Mouse (Mus musculus) C2C12 (cell line): ENCODE results near the gene Hrg. TPM values are rescaled to one million over a fixed set of nuclear protein-coding genes. Genes with fewer than 3 reads are reported as not detected.
"Not testable (repeated sequence)": the region's sequence is repeated elsewhere in the genome, so short reads cannot be mapped to it uniquely, and the experiment has no call there.

ENCODE experiments used
- H3K27me3 ChIP-seq: one replicate; pipeline ENCODE4 v1.6.1; 2011; ENCODE audit not compliant: control insufficient read depth, insufficient read depth, insufficient read length
- H3K36me3 ChIP-seq: one replicate; pipeline ENCODE4 v1.6.1; 2011; ENCODE audit not compliant: control insufficient read depth, insufficient read depth
- H3K4me3 ChIP-seq: one replicate; pipeline ENCODE4 v1.5.1; 2011; ENCODE audit warnings: mild to moderate bottlenecking, control low read depth; ENCODE audit not compliant: poor library complexity, insufficient read depth, severe bottlenecking
- H3K79me2 ChIP-seq: one replicate; pipeline ENCODE4 v1.6.1; 2011; ENCODE audit not compliant: control insufficient read depth, insufficient read depth
- H3K79me3 ChIP-seq: one replicate; pipeline ENCODE4 v1.6.1; 2011; ENCODE audit warnings: low read depth, control low read depth
- H3ac ChIP-seq: one replicate; pipeline ENCODE3; 2011; ENCODE audit warnings: low read depth; ENCODE audit not compliant: control insufficient read depth, insufficient read length
- CEBPB ChIP-seq: IDR thresholded peaks from one replicate; pipeline ENCODE4 v1.6.1; 2011; ENCODE audit warnings: low read depth, mild to moderate bottlenecking, control low read depth, moderate library complexity
- CTCF ChIP-seq: IDR thresholded peaks from one replicate; pipeline ENCODE4 v1.5.1; 2011; ENCODE audit not compliant: control insufficient read depth, insufficient read depth, insufficient read length
- FOSL1 ChIP-seq: IDR thresholded peaks from one replicate; pipeline ENCODE4 v1.8.0; 2011; ENCODE audit warnings: mild to moderate bottlenecking, low read length; ENCODE audit not compliant: poor library complexity, insufficient read depth, severe bottlenecking
- MAX ChIP-seq: IDR thresholded peaks from one replicate; pipeline ENCODE4 v1.6.1; 2011; ENCODE audit warnings: mild to moderate bottlenecking, control low read depth
- MYOD1 ChIP-seq: IDR thresholded peaks from one replicate; pipeline ENCODE4 v1.6.1; 2011; ENCODE audit warnings: low read depth; ENCODE audit not compliant: control insufficient read depth, insufficient read length
- MYOG ChIP-seq: IDR thresholded peaks from one replicate; pipeline ENCODE4 v1.6.1; 2011; ENCODE audit not compliant: control insufficient read depth, insufficient read length; ENCODE audit errors: extremely low read depth
- USF1 ChIP-seq: IDR thresholded peaks from one replicate; pipeline ENCODE4 v1.6.1; 2011; ENCODE audit warnings: low read depth, mild to moderate bottlenecking, control low read depth, moderate library complexity
- polyA plus RNA-seq: library from polyadenylated mRNA; unstranded; fragments of >200 nt; fragmentation: generic; extraction: Trizol; gene quantifications from one replicate; pipeline ENCODE4 v1.2.1, GENCODE M21; 2012; ENCODE audit warnings: missing spikeins

Gene Hrg
- polyA plus RNA-seq, 1 experiment: not detected

DNA sequence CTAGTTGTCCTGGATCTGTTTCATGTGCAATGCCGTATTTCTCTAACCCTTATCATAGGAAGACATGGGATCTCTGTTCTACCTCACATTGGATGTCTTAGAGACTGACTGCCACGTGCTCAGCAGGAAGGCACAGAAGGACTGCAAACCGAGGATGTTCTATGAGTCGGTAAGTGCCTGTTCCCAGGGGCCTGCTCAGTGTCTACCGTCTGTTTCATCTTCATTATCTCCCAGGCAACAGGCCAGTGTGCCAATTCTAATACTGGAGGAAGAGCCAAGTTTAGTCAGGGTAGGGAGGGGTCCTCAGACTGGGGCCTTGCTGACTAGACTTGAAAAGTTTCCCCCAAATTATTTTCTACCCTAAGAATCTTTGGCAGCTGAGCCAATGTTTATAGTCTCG lies 21.3 kb upstream of the Hrg start:
- Histone ChIP-seq H3K4me3 (no peak overlapping the region), H3K79me2 (no peaks in the 10 kb centered on the region), H3K36me3 (no peaks in the 10 kb centered on the region), H3ac (no peak overlapping the region), H3K79me3 (no peaks in the 10 kb centered on the region), H3K27me3 (no peaks in the 10 kb centered on the region)
- TF ChIP-seq MYOD1 (no peak), CTCF (no peak), MAX (no peak), CEBPB (no peak), FOSL1 (no peak), USF1 (no peak), MYOG (no peak)

DNA sequence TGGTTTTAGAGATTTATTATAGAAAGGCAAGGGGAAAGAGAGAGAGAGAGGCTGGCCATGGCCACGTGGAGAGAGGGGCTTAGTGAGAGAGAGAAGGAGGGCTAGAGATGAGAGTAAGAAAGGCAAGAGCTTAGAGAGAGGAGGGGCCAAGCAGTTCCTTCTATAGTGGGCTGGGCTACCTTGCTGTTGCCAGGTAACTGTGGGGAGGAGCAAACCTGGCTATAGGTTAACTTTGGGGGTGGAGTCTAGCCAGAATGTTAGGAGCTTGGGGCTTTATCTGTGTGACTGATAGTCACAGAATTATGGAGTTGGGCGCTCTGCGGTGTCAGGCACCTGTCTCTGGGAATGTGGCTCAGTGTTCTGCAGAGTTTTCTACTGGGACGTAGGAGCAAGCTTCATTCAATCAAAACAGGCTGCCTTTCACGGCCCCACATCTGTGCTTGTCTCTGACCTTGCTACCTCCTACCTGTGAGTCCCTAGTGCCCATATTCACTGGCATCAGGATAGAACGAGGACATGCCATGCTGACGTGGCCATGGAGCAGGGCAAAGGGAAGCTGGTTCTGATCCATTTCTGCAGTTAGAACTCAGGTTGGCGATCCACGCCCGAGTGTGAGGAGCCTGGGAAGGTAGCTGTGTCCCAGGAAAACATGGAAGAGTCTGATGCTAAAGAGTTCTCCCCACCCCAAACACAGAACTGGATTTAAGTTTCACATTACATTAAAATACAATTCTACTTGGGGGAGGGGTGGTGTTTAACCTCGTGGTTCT lies 19.3 kb upstream of the Hrg start:
- no peaks in the 10 kb centered on the region for H3K36me3 ChIP-seq
- no peaks in the 10 kb centered on the region for H3K27me3 ChIP-seq
- TF ChIP-seq MYOD1 (no peak), MYOG (no peak), FOSL1 (no peak), CTCF (no peak), USF1 (no peak), MAX (no peak), CEBPB (no peak)
- no peaks in the 10 kb centered on the region for H3K79me2 ChIP-seq
- no peaks in the 10 kb centered on the region for H3K79me3 ChIP-seq
- no peak overlapping the region for H3ac ChIP-seq
- H3K4me3 ChIP-seq: no peak overlapping the region

DNA sequence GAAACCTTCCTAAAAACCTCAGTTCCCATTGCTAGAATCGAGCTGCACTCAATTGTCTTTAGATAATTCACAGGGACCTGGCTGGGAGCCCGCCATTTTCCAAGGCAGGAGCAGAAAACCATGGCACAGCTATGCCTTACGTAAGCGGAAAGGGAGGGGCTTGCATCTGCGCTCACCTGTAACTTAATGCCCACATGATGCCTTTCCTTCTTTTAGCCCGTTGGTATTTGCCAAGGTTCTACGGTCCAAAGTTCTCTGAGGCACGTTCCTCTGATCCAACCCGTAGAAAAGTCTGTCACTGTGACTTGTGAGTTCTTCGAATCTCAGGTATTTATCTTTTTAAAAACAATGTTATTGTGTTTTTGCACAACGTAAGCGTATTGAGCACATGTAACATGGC lies 13.2 kb upstream of the Hrg start:
- TF ChIP-seq CEBPB (no peak), MYOD1 (no peak), MYOG (no peak), USF1 (no peak), FOSL1 (no peak), CTCF (no peak), MAX (no peak)
- Histone ChIP-seq H3K79me2 (no peaks in the 10 kb centered on the region), H3K4me3 (no peak overlapping the region), H3K36me3 (no peaks in the 10 kb centered on the region), H3K27me3 (no peaks in the 10 kb centered on the region), H3ac (no peak overlapping the region), H3K79me3 (no peaks in the 10 kb centered on the region)

DNA sequence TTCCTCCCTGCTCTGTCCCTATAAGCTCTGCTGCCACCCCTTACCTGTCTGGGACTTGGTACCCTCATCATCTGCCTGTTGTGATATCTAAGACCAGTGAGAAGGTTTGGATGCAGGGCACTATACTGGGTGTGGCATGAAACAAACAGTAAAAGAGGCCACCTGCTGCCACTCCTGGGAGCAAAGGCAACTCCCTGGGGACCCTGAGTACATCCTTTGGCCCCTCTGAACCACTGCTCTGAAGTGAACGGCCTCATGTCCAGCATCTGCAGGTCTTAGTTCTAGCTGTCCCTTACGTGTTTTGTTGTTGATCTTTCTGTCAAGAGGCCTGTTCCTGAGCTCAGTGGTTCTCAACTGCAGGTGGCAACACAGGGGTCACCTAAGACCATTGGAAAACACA lies 12.3 kb upstream of the Hrg start:
- Histone ChIP-seq H3K27me3 (no peaks in the 10 kb centered on the region), H3ac (no peak overlapping the region), H3K79me3 (no peaks in the 10 kb centered on the region), H3K36me3 (no peaks in the 10 kb centered on the region), H3K79me2 (no peaks in the 10 kb centered on the region), H3K4me3 (no peak overlapping the region)
- no peak for TF ChIP-seq USF1
- TF ChIP-seq FOSL1: no peak

DNA sequence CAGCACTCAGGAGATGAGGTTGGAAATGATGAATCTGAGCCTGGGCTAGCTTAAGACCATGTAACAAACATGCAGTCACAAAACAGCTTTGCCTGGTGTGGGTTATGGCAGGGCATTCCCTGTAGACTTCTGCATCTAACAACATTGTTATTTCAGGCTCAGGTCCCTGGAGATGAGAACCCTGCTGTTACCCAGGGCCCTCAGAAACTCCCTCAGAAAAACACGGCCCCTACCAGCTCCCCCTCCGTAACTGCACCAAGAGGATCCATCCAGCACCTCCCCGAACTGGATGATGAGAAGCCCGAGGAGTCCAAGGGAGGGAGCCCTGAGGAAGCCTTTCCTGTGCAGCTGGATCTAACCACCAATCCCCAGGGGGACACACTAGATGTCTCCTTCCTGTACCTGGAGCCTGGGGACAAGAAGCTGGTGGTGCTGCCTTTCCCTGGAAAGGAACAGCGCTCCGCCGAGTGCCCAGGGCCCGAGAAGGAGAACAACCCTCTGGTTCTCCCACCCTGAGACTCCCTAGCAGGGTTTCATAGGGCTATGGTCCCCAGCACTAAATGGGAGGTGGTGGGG lies 11.7 kb upstream of the Hrg start:
- Histone ChIP-seq H3K79me3 (no peaks in the 10 kb centered on the region), H3K79me2 (no peaks in the 10 kb centered on the region), H3K36me3 (no peaks in the 10 kb centered on the region), H3K4me3 (no peak overlapping the region), H3ac (no peak overlapping the region), H3K27me3 (no peaks in the 10 kb centered on the region)
- TF ChIP-seq MYOD1: no peak
- TF ChIP-seq MAX: no peak
- TF ChIP-seq CEBPB: no peak
- no peak for TF ChIP-seq USF1
- TF ChIP-seq CTCF: no peak
- no peak for TF ChIP-seq FOSL1
- no peak for TF ChIP-seq MYOG

DNA sequence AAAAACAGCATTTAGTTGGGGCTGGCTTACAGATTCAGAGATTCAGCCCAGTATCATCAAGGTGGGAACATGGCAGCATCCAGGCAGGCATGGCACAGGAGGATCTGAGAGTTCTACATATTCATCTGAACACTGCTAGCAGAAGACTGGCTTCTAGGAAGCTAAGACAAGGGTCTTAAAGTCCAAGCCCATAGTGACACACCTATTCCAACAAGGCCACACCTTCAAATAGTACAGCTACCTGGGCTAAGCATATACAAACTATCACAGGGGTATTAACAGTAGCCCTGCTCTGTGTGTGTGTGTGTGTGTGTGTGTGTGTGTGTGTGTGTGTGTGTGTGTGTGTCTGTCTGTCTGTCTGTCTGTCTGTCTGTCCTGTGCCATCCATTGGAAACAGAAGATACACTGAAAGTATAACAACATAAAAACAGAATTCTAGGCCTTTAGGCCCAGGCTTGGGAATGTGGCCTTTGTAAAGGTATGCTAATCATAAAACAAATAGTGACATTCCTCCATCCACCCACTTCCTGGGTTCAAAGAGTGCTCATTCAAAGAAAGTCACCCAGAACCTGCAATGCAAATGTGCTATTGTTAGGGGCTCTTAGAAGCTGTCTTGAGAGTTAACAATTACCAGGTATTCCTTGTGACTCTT lies 8.9 kb upstream of the Hrg start:
- not testable (repeated sequence) for H3K36me3 ChIP-seq, H3ac ChIP-seq, H3K79me3 ChIP-seq, H3K27me3 ChIP-seq, H3K4me3 ChIP-seq, H3K79me2 ChIP-seq
